Mouse (Mus musculus) WW6 (cell line): ENCODE measurements around the gene Fsd1.
"Not testable (repeated sequence)": the region's sequence is repeated elsewhere in the genome, so short reads cannot be mapped to it uniquely, and the experiment has no call there.

Experiments used
- DNase-seq: peaks from one replicate; pipeline ENCODE4 v3.0.0-alpha.2; 2013; ENCODE audit warnings: low read depth, low spot score

Gene Fsd1

DNA sequence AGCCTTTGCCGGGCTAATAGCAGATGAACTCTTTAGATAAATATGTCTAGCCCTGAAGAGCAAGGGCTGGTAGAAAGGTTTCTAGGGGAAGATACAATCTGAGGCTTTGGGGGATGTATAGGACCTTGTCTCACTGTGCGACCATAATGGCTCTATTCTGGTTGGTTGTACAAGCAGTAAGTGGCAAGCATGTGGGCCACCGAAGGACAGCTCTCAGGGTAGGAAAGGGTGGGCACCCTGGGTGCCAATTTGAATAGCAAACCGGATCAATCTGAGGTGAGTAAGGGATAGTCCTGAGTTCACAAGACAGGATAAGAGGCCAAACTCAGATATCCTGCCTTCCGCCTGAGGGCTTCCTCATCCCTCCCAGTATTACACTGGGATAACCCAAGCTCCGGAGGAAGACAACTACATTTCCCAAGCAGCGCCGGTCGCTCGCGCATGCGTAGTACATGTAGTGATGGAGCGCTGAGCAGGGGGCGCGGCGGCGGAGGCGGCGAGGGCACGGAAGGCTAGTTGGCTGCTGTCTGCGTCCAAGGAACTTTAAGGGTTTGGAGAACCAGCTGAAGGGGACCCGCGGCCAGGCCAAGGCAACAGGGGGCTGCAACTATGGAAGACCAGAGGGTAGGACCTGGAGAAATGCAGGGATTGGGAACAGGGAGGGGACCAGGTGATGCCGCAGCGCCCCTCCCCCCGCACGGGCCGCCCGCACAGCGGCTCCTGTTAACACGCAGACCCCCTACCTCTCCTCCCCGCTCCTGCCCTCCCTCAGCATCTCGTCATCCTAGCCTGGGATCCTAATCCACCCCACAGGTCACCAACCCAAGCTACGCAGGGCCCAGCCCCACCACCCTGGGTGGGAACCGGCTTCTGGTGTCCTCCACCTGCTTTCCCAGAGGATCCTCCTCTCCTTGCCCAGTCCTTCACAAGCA lies at the start of gene Fsd1:
Fsd1 (plus strand) TSS at position 480 of the 932 bp plus-strand sequence.
- peak; percentile 67 for DNase-seq

DNA sequence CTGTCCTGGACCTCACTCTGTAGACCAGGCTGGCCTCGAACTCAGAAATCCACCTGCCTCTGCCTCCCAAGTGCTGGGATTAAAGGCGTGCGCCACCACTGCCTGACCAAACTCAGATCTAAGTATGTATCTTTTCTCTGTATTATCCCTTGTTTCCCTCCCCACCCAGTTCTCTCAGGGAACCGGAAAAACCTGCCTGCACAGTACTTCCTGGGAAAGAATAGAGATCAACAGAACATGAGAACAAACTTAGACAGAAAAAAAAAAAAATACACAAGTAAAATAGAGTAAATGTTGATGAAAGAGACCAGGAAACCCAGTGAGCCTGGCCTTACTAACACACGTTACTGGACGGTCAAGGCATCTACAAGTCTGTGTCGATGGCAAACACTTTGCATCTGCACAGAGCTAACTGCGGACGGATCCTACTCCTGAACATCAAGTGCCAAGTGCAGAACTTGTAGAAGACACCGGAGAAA lies 41.9 kb upstream of the Fsd1 start:
- DNase-seq, result not testable (repeated sequence)

DNA sequence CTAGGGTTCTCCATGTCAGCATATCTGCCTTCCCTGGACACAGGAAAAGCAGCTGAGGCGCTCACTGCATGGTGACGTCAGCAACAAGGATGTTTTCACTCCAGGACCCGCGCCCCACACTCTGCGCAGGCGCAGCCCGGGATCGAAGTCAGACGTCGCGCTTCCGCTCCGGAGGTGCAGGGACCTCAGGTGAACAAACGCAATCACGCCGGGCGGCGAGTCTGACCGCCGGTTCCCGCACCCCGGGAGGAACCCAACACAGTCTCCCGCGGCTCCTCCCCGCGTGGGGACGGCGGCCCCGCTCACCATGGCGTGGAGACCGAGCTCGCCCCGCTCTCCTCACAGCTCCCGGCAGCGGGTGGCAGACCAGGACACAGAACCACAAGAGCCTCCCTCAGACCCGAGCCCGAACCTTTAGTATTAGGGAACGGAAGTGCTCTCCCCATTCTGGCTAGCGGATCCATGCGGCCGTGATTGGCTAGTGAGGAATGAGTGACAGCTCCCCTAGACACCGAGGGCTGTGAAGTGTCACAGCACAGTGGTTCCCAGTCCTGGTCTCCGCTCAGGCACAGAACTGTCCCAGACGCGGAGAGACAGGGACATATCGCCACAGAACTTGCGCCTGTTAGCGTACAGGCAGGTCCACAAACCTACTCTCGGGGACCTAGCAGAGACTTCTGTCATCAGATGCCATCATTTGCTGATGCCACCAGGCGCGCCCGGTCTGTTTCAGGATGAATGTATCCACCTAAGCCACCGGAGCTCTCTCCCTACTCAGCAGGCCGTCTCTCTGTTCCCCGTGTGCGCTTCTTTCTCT lies 41.2 kb upstream of the Fsd1 start:
- peak; percentile 50 for DNase-seq

DNA sequence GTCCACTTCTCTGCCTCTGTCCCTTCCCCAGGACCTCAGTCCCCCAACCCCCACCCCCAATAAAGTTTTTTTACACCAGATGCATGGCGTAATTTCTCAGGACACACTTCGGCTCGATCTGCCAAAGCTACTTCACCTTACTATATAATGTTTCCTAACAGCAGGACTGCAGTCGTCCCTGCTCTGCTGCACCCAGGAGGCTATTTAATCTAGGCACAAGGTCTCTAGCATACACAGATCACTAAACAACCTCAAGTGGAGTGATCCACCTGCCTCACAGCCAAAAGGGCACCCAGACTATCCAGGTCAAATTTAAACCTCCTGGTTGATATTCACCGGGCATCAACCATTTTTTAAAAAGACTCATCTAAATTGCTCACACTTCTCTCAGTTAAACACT lies 40.6 kb upstream of the Fsd1 start:
- DNase-seq, result no peak

DNA sequence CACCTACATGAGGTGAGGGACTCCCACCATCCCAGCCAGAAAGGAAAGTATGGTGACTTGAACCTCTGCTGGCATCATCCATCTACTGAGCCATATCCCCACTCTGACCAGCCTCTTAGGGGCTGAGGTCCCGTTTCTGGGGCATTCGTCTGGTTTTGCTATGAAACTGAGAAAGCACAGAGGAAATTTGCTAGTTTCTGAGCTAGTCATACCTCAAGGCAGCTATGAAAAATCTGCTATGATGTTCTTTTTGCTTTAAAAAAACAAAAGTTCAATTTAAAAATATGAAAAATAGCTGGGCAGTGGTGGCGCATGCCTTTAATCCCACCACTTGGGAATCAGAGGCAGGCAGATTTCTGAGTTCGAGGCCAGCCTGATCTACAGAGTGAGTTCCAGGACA lies 37.7 kb upstream of the Fsd1 start:
- no peak for DNase-seq

DNA sequence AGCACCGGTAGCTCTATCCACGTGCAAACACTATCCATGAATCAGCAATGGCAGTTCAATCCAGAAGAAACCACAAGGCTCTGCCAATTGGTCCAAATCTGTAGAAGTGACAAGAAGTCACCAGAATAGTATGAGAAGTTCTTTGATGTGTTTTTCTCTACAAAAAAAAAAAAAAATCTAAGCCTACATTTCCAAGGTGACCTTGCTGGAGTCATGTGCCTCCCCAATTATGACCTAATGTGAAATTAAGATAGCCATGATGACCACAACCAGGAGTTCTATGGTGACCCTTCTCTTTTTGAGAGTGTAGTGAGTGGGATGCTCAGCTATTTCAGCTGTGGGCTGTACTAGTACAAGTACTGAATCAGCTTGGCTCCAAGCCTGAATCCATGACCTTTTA lies 36.9 kb upstream of the Fsd1 start, which contains the start of gene Zfp119b:
Zfp119b (minus strand) TSS at position 101 of the 400 bp plus-strand sequence.
- DNase-seq, result no peak

DNA sequence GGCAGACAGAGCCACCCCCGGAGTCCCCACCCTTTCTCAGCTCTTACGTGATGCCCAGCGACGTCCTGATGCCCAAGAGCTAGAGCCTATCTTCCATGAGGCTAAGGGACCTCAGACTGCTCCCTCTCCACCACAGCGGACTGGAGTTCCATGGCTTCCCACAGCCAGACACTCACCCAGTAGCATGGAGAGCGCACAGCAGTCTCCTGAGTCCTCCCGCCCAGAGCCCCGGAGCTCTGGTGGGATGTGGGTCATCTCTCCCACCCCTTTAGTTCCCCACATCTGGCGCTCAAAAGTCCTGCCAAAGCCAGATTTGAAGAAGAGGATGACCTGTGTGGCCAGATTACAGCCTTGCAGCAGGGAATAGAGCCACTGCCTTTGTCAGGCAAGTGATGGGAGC lies 35.7 kb upstream of the Fsd1 start:
- no peak for DNase-seq

DNA sequence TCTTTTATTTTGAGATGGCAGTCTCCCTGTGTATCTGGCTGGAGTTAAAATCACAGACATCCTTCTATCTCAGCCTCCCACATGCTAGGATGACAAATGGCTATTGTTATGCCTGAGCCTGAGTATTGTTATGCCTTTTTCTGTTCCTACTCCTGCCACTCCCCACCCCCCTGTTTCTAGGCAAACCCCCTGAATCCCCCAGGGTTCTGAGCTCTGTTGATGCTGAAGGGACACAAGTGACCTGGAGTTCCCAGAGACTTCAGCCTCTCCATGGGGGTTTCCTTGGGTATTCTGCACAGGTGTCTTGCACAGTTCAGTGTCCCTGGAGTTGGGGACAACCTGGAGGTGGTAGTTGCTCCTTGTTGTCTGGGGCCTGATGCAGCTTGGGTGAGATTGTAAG lies 34.3 kb upstream of the Fsd1 start:
- DNase-seq, result no peak

DNA sequence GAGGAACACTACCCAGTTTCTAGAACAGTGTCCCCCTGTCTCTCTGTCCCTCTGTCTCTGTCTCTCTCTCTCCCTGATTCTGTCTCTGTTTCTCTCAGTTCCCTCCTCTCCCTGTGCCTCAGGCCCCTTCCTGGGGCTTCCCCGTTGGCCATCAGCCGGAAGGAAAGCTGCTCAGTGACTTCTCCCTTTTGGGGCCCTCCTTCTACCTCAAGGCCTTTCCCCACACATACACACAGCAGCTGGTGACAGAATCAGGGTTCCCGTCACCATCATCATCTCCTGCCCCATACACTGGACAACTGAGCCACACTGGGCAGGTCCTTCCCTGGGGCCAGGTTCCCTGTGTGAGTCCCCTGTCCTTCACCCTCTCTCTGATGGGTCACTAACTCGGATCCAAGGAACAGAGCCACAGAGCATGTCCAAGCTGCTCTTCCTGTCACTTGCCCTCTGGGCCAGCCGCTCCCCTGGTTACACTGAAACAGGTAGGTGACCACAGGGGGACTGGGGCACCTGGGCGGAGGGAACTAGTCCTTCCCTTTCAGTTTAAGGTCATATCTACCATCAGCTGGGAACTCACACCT lies 33.8 kb upstream of the Fsd1 start, which contains the start of gene Ebi3:
Ebi3 (plus strand) TSS at position 194 of the 581 bp plus-strand sequence.
- DNase-seq, result no peak

DNA sequence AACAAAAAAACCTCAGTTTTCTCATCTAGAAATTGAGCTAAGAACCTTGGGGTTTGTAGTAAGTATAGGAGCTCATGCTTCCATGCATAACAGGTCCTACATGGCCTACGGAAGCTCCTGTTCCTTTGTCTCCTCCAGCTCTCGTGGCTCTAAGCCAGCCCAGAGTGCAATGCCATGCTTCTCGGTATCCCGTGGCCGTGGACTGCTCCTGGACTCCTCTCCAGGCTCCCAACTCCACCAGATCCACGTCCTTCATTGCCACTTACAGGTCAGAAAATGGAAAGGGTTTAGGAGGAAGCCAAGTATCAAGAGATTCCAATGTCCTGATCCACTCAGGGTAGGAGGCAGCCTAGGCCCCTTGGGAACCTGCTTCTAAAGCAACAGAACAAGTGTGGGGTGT lies 32.6 kb upstream of the Fsd1 start:
- no peak for DNase-seq

DNA sequence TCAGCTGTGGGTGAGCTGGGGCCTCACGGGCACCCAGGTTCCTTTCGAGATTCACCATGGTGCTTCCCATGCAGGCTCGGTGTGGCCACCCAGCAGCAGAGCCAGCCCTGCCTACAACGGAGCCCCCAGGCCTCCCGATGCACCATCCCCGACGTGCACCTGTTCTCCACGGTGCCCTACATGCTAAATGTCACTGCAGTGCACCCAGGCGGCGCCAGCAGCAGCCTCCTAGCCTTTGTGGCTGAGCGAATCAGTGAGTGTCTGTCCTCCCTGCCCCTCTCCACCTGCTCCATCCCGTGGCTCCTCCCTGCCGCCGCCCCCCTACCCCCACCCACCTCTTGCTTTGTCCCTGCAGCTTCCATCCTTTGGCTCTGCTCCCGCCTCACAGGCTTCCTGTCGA lies 32.1 kb upstream of the Fsd1 start:
- no peak for DNase-seq

DNA sequence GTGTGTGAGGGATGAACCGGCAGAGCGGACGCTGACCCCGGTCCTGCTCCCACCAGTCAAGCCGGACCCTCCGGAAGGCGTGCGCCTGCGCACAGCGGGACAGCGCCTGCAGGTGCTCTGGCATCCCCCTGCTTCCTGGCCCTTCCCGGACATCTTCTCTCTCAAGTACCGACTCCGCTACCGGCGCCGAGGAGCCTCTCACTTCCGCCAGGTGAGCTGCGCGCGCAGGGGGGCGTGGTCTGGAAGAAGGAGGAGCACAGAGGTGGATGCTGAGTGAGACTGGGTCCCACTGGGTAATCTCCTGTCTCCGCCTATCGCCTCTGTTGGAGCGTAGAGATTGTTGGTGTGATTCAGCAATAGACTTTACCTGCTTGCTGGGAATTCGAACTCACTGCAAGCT lies 30.2 kb upstream of the Fsd1 start:
- DNase-seq, result peak; percentile 88

DNA sequence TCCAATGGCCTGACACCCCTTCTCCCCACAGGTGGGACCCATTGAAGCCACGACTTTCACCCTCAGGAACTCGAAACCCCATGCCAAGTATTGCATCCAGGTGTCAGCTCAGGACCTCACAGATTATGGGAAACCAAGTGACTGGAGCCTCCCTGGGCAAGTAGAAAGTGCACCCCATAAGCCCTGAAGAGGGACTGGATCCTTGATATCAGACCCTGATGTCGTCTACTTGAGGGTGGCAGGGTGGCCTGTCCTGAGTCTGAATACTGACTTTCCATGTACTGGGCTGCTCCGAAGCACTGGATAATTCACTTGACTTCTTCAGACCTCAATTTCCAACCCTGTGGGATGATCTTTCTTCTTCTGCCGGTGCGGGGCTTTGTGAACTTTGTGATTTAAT lies 29.7 kb upstream of the Fsd1 start:
- DNase-seq, result no peak

DNA sequence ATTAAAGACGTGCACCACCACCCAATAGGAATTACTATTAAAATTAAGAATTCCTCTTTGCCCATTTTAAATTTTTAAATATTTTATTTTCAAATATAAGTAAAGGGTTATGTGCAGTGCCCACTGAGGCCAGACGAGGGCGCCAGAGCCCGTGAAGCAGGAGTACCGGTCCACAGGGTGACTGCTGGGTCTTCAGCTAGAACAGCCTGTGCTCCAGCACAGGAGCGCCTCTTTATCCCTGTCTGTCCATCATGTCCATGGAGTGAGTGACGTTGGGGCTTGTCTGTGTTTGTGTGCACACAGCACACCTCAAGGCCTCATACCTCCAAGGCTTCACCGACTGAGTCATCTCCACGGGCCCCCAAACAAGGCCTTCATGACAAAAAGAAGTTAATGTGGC lies 29.1 kb upstream of the Fsd1 start:
- no peak for DNase-seq

DNA sequence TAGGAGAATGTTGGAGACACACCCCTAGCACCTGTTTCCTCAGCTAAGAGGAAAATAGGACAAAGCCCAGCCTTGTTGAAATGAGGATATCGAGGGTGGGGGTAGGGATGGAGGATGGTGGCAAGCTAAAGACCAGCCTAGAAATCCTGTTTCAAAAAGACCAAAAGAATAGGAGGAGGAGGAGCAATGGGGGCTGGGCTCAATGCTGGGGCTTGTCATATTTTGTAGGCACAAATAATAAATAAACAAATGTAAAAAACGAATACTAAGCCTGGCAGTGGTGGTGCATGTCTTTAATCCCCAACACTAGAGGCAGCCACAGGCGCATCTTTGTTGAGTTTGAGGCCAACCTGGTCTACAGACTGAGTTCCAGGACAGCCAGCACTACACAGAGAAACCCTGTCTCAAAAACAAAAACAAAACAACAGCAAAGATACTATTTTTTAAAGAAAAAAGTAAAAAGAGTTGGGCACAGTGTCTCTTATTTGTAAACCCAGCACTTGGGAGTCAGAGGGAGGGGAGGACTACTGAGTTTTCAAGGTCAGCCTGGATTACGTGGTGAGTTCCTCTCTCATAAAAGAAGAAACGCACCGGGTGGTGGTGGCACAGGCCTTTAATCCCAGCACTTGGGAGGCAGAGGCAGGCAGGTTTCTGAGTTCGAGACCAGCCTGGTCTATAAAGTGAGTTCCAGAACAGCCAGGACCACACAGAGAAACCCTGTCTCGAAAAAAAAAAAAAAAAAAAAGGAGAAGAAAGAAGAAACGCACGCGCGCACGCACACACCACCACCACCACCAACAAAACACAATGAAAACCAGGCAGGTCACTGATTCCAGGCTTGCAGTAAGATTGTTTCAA lies 28.4 kb upstream of the Fsd1 start:
- no peak for DNase-seq

DNA sequence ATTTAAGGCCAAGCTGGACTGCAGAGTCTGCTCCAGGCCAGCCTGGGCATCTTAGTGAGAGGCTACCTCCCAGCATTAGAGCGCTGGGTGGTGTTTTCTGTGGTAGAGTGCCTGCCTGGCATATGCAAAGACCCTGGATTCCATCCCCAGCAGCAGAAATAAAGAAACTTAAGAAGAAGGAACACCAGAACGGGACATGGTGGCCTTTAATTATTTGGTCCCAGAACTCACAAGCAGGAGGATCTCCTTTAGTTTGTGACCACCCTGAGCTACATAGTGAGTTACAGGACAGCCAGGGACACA lies 27.8 kb upstream of the Fsd1 start:
- DNase-seq, result no peak

DNA sequence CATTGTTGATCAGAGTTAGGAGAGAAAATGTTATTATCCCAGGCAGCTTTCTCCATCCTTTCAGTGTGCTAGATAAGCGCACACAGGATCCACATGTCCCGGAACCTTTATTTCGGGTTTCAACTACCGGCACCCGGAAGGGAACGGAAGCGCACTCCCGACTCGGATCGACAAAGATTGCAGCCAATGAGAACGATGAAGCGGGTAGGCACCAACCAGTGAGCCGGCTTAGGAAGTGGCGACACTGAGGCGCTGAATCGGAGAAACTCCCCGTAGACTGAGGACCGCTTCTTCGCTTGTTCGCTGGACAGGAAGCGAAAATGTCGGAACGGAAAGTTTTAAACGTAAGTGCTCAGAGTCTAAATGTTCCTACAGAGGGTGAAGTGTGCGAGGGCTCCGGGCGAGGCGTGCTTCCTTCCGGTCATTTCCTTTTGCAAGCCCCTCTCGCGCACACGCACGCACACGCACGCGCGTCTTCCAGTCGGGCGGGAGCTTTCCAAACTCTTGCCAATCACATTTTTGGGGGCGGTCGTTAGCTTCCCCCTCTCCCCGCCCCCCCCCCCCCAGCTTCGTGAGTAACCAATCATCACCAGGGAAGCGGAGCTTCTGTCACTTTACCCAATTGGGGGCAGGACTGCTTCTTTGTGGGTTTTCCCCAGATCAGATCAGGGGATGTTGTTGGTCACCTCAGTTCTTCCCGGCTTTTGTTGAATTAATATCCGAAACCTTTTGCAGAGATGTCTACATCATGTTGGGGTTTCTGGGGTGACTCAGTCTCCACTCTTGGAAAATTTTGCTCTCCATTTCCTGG lies 27.2 kb upstream of the Fsd1 start, which contains the start of gene Yju2:
Yju2 (plus strand) TSS at position 182 of the 811 bp plus-strand sequence.
- DNase-seq, result peak; percentile 83

DNA sequence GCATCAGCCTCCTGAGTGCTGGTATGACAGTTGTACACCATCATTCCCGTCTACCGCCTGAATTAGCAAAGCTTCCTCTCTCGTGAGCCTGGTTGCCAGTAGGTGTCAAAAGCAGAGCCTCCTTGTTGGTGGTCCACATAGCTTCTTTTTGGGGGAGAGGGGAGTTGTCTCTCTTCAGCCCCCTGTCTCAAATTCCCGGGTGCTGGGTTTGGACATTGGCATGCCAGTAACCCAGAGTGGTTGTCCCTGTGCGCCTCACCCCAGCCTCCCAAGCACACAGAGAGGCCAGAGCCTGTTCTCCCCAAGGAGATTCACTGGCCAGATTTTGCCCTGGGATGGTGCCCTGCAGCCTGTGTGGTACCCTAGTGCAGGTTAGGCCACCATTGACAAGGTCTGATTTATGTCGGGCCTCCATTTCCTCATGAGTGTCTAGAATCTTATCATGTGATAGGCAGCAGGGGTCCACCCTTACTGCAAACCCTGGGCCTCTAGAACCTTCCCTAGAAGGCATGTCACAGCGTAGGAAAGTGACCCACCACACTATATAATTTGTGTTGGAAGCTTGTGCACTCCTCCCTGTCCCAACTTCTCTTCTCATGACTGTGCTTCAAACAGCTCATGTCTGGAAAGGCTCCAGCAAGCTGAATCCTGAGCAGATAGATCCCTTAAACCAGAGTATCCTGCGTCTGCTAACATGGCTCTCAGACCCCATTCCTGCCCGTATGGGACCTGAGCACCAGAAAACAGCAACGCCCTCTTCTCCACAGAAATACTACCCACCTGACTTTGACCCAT lies 26.2 kb upstream of the Fsd1 start:
- no peak for DNase-seq

DNA sequence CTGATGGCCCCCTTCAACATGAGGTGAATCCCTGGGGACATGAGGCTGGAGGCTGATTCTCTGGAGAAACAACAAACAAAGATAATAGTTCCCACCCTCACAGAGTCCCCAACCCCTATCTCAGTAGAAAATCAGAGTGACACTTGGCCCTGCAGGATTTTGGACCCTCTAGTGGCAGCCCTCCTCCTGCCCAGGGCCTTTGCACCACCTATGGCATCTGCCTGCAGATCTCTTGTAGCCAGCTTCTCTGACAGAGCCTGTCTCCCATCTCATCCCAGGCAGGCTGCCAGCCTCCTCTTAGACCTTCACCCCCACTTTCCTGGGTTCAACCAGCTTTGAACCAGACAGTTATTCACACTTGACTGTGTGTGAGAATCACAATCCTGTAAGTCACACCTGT lies 25.5 kb upstream of the Fsd1 start:
- DNase-seq, result no peak
